Mouse (Mus musculus): Measurements from ENCODE around the gene Gm10972. TPM values are rescaled to one million over a fixed set of nuclear protein-coding genes. Genes with fewer than 3 reads are reported as not detected.
"Not testable (repeated sequence)": the region's sequence is repeated elsewhere in the genome, so short reads cannot be mapped to it uniquely, and the experiment has no call there.

The Gm10972 gene
- polyA plus RNA-seq (2015; fragmentation: Nextera tagmentation; extraction: Ambion mirVana): not detected in 2 replicates

DNA sequence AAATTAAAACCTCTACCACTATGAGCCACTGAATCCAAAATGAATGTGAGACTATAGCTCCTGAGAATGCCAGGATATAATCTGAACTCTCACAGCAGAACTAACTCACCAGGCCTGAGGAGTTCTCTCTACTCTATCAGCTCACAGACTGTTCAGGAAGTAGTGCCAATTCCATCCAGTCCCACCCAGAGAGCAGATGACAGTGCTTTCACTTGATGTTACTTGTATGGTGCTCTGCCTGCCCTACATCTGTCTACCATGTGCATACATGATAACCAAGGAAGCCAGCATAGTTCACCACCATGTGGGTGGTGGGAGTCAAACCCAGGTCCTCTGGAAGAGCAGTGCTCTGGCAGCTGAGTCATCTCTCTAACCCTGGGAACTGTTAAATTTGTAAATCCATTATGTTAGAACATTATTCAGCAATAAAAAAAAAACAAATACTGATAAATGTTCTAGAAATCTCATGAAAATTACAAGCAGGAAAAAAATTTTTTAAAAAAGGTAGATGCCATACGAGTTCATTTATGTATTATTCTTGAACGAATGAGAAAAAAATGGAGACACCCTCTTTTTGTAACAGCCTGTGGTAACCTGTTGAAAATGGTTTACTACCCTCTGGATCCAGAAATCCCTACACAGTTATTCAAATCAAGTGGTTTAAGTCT is at the start of gene Gm10972:
TSS of gene Gm10972 (plus strand) at position 618 of the 668 bp plus-strand sequence.
- not testable (repeated sequence) for H3K4me2 ChIP-seq; H3K4me1 ChIP-seq (replicated peaks); H3K27me3 ChIP-seq; H3K4me3 ChIP-seq; H3K9me3 ChIP-seq; H3K9ac ChIP-seq; H3K36me3 ChIP-seq; H3K27ac ChIP-seq (replicated peaks); ATAC-seq (ENCODE audit: low read depth)
- WGBS: 90% methylated on average over 2 of the region's 2 CpGs

DNA sequence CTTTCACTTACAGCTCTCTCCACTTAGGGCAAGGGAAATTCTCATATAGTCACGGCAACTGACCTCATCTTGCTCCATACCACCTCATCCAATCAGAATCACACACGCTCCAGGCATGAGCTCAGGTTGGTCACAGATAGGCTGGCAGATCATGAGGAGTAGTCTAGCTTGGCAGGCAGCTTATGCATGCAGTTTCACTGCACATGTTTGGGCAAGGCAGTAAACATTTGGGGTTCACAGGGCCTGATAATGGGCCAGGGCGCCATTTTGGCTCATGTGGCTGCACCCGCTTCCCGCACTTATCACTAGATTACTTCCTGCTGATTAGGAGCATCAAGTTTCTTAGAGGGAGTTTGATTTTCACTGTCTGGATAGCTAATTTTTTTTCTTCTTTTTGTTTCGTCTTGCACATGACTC is 47.0 kb upstream of the Gm10972 start:
- no peaks in the 10 kb centered on the region for H3K4me1 ChIP-seq (replicated peaks)
- H3K27ac ChIP-seq (replicated peaks): no peak overlapping the region
- H3K27me3 ChIP-seq: no peaks in the 10 kb centered on the region
- no peak overlapping the region for H3K4me2 ChIP-seq
- no peak overlapping the region for H3K9ac ChIP-seq
- 92% methylated on average over 6 of the region's 6 CpGs for WGBS
- H3K36me3 ChIP-seq: no peaks in the 10 kb centered on the region
- no peak for ATAC-seq (ENCODE audit: low read depth)
- peaks cover 4% of the 10 kb centered on the region; the same call in 1 of the 2 replicates for H3K9me3 ChIP-seq
- H3K4me3 ChIP-seq: no peak overlapping the region

DNA sequence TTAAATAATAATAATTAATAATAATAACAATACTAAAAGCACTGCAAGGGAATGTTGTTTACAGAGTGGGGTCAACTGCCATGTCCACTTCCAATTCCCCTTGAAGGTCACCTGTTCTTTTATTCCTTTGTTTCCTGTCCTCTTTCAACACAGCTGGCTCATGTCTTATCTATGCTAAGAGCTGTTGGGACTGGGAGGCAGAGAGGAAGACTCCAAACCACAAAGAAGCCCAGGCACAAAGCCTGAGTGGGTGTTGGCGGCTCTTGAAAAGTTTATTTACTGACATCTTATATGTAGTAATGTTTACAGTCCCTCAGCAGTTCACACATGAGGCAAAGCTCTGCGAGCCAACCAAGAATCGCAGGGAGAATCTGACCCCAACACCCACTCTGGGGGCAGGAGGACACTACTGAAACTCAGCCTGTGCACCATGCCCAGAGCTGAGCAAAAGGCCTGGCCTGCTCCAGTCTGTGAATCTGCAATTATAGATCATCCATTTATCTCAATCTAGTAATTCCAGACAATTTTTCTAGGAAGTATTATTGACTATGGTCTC is 45.6 kb upstream of the Gm10972 start:
- no peaks in the 10 kb centered on the region for H3K36me3 ChIP-seq
- H3K4me3 ChIP-seq: no peak overlapping the region
- 93% methylated on average over 3 of the region's 3 CpGs for WGBS
- H3K9ac ChIP-seq: no peak overlapping the region
- no peaks in the 10 kb centered on the region for H3K4me1 ChIP-seq (replicated peaks)
- H3K27ac ChIP-seq (replicated peaks): no peak overlapping the region
- ATAC-seq (ENCODE audit: low read depth): no peak
- no peaks in the 10 kb centered on the region for H3K27me3 ChIP-seq
- H3K4me2 ChIP-seq: no peak overlapping the region
- H3K9me3 ChIP-seq: peaks cover 4% of the 10 kb centered on the region; the same call in 1 of the 2 replicates

DNA sequence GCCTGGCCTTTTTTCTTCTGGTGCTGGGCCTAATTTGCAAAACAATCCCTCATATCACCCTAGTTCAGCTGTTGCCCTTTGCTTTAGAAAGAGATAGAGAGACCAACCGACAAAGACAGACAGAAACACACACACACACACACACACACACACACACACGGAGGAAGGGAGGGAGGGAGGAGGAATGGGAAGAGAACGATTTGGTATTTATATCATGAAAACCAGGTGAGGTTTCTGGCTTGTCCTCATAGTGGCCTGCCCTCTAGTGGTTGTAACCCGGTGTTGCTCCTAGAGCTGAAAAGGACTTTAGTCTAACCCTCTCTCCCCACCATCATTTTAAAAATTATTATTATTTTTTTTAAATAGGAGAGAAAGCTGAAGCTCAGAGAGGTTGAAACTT is 41.0 kb upstream of the Gm10972 start:
- ATAC-seq (ENCODE audit: low read depth): peak; percentile 56; the same call in 1 of the 2 replicates
- no peaks in the 10 kb centered on the region for H3K36me3 ChIP-seq
- 3% methylated on average over 4 of the region's 4 CpGs for WGBS
- H3K27ac ChIP-seq (replicated peaks): no peak overlapping the region
- no peaks in the 10 kb centered on the region for H3K4me1 ChIP-seq (replicated peaks)
- H3K4me3 ChIP-seq: no peak overlapping the region
- no peaks in the 10 kb centered on the region for H3K9me3 ChIP-seq
- H3K9ac ChIP-seq: no peak overlapping the region
- no peak overlapping the region for H3K4me2 ChIP-seq
- no peaks in the 10 kb centered on the region for H3K27me3 ChIP-seq

DNA sequence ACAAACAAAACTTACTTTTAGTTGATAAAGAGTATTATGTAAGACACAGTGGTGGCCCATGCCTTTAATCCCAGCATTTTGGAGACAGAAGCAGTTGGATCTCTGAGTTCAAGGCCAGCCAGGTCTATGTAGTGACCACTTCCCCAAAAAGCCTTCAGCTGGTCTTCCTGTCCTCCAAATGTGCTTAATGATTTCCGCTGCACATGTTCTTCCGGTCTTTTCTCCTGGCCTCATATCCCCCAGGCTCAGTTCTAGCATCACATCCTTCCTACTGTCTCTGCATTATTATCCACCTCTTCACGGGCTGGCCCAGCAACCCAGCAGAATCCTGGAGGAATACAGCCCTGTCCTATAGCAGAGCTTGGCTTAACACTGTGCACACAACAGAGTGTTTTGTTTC is 33.3 kb upstream of the Gm10972 start:
- Histone ChIP-seq H3K9ac (no peak overlapping the region), H3K4me3 (no peak overlapping the region), H3K4me2 (no peak overlapping the region), H3K27me3 (no peaks in the 10 kb centered on the region), H3K4me1 (replicated peaks) (no peaks in the 10 kb centered on the region), H3K36me3 (no peaks in the 10 kb centered on the region), H3K9me3 (no peaks in the 10 kb centered on the region), H3K27ac (replicated peaks) (no peak overlapping the region)
- 95% methylated on average over 3 of the region's 3 CpGs for WGBS
- no peak for ATAC-seq (ENCODE audit: low read depth)

DNA sequence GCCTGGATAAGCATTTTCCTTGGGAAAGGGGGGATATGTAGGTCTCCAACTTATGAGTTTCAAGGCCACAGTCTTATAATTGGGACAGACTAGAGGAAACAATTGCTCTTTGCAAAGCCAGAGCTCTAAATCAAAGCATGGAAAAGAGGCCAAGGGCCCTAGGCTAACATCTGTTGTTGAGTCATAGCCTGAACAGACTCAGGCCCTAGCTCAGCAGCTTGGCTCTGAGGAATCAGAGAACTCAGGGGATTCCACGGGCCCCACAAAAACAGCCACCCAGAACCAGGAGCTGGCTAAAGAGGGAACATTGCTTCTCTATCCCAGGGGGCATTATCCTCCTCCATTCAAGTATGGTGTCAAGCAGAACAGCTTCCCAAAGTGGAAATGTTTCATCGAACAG is 32.3 kb upstream of the Gm10972 start:
- Histone ChIP-seq H3K9me3 (no peaks in the 10 kb centered on the region), H3K27me3 (no peaks in the 10 kb centered on the region), H3K27ac (replicated peaks) (no peak overlapping the region), H3K4me3 (no peak overlapping the region), H3K4me2 (no peak overlapping the region), H3K4me1 (replicated peaks) (no peaks in the 10 kb centered on the region), H3K36me3 (no peaks in the 10 kb centered on the region), H3K9ac (no peak overlapping the region)
- no peak for ATAC-seq (ENCODE audit: low read depth)
- 62% methylated on average over 2 of the region's 2 CpGs for WGBS

DNA sequence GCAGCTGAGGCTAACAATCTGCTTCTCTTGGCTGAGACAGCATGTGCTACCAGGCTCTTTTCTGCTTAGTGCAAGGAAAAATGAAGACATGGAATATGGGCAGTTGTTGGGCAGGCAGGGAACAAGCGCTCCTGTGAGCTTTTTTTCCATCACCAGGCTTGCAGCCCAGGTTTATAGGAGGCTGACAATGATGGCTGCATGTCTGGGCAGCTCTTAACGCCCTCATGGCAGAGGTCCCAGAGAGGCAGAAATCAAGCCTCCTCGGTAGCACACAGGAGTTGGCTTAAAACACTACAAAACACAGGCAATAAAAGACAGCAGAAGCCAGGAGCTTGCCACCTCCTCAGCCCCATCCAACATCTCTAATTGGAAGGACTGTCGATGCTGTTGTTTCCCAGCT is 31.6 kb upstream of the Gm10972 start:
- no peak overlapping the region for H3K9ac ChIP-seq
- no peaks in the 10 kb centered on the region for H3K27me3 ChIP-seq
- no peak for ATAC-seq (ENCODE audit: low read depth)
- no peak overlapping the region for H3K4me2 ChIP-seq
- no peaks in the 10 kb centered on the region for H3K36me3 ChIP-seq
- 56% methylated on average over 4 of the region's 4 CpGs for WGBS
- H3K4me3 ChIP-seq: no peak overlapping the region
- H3K9me3 ChIP-seq: no peaks in the 10 kb centered on the region
- no peaks in the 10 kb centered on the region for H3K4me1 ChIP-seq (replicated peaks)
- H3K27ac ChIP-seq (replicated peaks): no peak overlapping the region

DNA sequence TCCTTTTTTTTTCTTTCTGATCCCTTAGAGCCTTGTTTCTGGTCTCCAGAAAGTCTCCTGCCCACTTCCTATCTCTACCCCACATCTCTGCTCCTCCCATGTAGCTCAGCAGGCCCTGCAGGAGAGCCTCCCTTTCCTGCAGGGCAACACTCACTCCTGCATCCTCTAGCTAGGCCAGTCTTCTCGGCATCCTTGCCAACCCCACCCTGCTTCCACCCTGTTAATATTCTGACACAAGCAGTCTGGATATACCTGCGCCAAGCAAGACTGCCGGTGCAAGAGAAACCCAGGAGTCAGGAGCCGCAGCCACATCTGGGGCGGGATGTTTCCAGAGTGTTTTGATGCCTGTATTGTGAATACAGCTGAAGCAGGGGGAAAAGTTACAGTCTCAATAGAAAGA is 31.1 kb upstream of the Gm10972 start:
- 85% methylated on average over 5 of the region's 5 CpGs for WGBS
- H3K4me3 ChIP-seq: no peak overlapping the region
- H3K9ac ChIP-seq: no peak overlapping the region
- H3K9me3 ChIP-seq: no peaks in the 10 kb centered on the region
- no peaks in the 10 kb centered on the region for H3K27me3 ChIP-seq
- no peaks in the 10 kb centered on the region for H3K36me3 ChIP-seq
- no peak overlapping the region for H3K4me2 ChIP-seq
- H3K4me1 ChIP-seq (replicated peaks): no peaks in the 10 kb centered on the region
- no peak overlapping the region for H3K27ac ChIP-seq (replicated peaks)
- no peak for ATAC-seq (ENCODE audit: low read depth)

DNA sequence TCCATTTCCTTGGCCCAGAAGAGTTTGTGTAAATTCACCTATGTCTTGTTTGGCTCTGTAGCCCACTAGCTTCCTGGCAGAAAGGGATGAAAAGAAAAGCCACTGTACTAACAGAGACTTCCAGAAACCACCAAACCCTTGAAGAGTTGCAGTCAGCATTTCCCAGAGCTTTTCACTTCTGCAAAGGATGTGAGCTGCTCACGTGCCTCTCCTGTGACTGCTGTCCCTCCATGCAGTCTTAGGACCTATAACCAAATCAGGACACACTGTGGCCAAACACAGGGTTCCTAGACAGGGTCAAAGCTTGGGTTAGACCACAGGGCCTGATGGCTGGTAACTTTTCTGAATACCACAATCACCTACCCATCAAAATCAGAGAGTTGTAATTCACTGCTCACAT is 30.6 kb upstream of the Gm10972 start:
- no peaks in the 10 kb centered on the region for H3K4me1 ChIP-seq (replicated peaks)
- H3K4me3 ChIP-seq: no peak overlapping the region
- no peaks in the 10 kb centered on the region for H3K36me3 ChIP-seq
- H3K4me2 ChIP-seq: no peak overlapping the region
- H3K27me3 ChIP-seq: no peaks in the 10 kb centered on the region
- ATAC-seq (ENCODE audit: low read depth): no peak
- 81% methylated on average over 1 of the region's 1 CpGs for WGBS
- H3K9ac ChIP-seq: no peak overlapping the region
- no peaks in the 10 kb centered on the region for H3K9me3 ChIP-seq
- no peak overlapping the region for H3K27ac ChIP-seq (replicated peaks)

DNA sequence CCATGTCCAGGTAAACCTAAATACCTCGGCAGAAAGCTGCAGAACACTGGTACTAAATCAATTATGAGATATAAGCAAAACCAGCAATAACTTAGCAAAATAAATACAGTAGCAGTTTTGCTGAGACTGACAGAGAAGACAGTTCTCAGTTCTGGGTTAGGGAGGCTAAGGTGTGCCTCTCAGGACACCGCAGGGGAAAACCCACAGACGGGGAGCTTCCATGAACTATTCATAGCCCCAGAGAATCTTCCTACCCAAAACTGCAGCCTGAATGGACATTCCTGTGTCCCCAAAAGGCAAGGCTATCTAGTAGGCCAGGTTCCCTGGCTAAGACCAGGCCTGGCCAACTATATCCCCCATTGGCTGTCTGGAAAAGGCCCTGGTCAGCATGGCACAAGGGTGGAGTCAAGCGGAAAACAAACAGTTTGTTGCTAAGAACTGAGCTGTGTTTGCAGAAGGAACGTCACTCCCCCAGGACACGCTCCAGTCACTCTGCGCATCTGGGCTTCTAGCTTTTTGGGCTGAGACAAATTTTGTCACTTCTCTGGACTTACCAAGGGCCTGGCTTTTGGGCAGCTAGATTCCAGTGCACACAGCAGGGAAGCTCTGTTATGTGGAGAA is 29.5 kb upstream of the Gm10972 start:
- Histone ChIP-seq H3K9ac (no peak overlapping the region), H3K27ac (replicated peaks) (no peak overlapping the region), H3K4me1 (replicated peaks) (no peaks in the 10 kb centered on the region), H3K4me2 (no peak overlapping the region), H3K4me3 (no peak overlapping the region), H3K9me3 (no peaks in the 10 kb centered on the region), H3K36me3 (no peaks in the 10 kb centered on the region), H3K27me3 (no peaks in the 10 kb centered on the region)
- ATAC-seq (ENCODE audit: low read depth): no peak
- 63% methylated on average over 7 of the region's 7 CpGs for WGBS

DNA sequence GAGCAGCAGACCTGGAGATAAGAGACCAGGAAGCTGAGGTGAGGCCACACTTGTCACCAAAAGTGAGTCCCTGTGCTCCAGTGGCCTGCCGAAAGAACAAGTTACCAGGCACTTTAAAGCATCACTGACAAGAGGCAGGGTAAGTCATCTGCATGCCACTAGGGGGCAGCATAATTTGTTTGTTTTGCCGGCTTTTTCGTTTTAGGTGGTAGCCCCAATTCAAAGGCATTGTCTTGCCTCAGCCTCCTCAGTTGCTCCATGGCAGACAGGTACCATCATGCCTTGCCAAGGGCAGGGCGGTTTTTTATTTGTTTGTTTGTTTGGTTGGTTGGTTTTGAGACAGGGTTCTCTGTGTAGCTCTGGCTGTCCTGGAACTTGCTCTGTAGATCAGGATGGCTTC is 26.2 kb upstream of the Gm10972 start:
- WGBS: 68% methylated on average over 4 of the region's 4 CpGs
- no peak for ATAC-seq (ENCODE audit: low read depth)
- no peaks in the 10 kb centered on the region for H3K4me1 ChIP-seq (replicated peaks)

DNA sequence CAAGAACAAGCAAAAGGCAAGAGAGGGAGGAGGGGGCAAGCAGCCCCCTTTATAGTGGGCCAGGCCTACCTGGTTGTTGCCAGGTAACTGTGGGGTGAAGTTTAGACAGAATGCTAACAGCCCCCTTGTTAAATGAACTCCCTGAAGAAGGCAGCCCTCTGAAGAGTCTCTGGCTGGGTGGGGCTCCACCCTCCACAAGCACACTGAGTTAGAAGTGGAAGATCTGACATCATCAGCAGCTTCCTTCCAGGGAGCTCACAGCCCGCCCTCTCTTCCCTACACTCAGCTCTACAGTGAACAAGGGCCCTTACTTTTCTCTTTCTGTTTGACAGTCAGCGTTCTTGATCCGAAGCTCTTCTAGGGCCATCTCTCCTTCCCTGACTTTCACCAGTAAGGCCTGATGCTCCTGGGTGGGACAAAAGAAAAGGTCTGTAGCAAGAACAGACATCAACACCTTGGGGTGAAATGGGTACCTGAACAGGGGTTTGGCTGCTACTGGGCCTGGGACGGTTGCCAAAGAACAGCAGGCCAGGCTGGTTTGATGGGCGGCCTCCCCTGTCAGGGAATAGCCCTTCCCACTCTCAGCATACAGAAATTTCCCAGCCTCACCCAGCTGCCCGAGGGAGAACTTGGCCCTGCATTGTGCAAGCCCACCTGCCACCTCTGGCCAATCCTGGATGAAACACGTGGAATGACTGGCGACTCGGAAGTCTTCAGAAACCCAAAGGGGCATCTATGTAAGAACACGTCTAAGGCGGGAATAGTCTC is 21.0 kb upstream of the Gm10972 start:
- Histone ChIP-seq H3K4me1 (replicated peaks) (no peaks in the 10 kb centered on the region), H3K36me3 (no peaks in the 10 kb centered on the region), H3K27me3 (no peaks in the 10 kb centered on the region), H3K27ac (replicated peaks) (no peak overlapping the region), H3K9me3 (no peaks in the 10 kb centered on the region), H3K4me3 (no peak overlapping the region), H3K4me2 (no peak overlapping the region), H3K9ac (no peak overlapping the region)
- ATAC-seq (ENCODE audit: low read depth): no peak
- WGBS: 86% methylated on average over 11 of the region's 11 CpGs

More for the DNA sequence above, 26.2 kb upstream of the Gm10972 start:
- Histone ChIP-seq H3K4me2 (no peak overlapping the region), H3K36me3 (no peaks in the 10 kb centered on the region), H3K27ac (replicated peaks) (no peak overlapping the region), H3K9me3 (no peaks in the 10 kb centered on the region), H3K27me3 (no peaks in the 10 kb centered on the region), H3K4me3 (no peak overlapping the region), H3K9ac (no peak overlapping the region)

Data from neural tube, embryonic 13.5 days (tissue).